Mouse (Mus musculus) megakaryocyte, embryonic 14.5 days (primary cell): ENCODE data around the gene Add3.

Source experiments
- FLI1 ChIP-seq: IDR thresholded peaks from 2 replicates; pipeline ENCODE4 v1.6.1; 2012; ENCODE audit warnings: low read length, inconsistent platforms, mixed read lengths
- GATA1 ChIP-seq: IDR thresholded peaks from 3 replicates; pipeline ENCODE4 v1.6.1; 2012; ENCODE audit warnings: mixed read lengths, low read length, inconsistent platforms, borderline replicate concordance

DNA sequence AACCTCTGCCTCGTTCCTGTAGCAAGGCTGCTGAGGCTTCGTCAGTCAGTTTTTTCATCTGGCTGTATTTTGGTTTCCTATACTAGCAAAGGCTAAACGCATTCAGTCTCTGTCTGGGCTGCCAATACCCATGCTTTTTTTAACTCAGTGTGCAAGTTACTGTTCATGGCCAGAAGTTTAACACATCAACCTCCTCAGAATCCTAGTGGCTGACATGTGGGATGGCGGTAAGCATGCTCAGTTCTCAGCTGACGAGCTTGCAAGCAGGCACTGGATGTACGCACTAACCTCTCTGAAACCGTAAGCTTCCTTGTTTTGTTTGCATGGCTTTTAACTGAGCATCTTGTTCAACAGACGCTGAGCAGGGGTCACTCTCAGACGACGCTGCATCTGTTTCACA is 103.7 kb downstream of the Add3 start:
- TF ChIP-seq GATA1 (no peak), FLI1 (no peak)
